Mouse (Mus musculus) ES-E14 (cell line): ENCODE results near the gene Wbp2.

Source experiments
- CHD2 ChIP-seq: IDR thresholded peaks from 2 replicates; pipeline ENCODE4 v1.6.1; 2014; ENCODE audit warnings: mild to moderate bottlenecking, low read depth, low read length, inconsistent platforms
- HCFC1 ChIP-seq: IDR thresholded peaks from 2 replicates; pipeline ENCODE4 v1.6.1; 2012; ENCODE audit warnings: low read length, inconsistent platforms, borderline replicate concordance; ENCODE audit not compliant: insufficient read depth
- MAFK ChIP-seq: IDR thresholded peaks from 2 replicates; pipeline ENCODE4 v1.6.1; 2014; ENCODE audit warnings: mild to moderate bottlenecking, low read depth, low read length, inconsistent platforms; ENCODE audit not compliant: insufficient read depth
- ZNF384 ChIP-seq: IDR thresholded peaks from 2 replicates; pipeline ENCODE4 v1.6.1; 2012; ENCODE audit warnings: low read depth, low read length, inconsistent platforms

DNA sequence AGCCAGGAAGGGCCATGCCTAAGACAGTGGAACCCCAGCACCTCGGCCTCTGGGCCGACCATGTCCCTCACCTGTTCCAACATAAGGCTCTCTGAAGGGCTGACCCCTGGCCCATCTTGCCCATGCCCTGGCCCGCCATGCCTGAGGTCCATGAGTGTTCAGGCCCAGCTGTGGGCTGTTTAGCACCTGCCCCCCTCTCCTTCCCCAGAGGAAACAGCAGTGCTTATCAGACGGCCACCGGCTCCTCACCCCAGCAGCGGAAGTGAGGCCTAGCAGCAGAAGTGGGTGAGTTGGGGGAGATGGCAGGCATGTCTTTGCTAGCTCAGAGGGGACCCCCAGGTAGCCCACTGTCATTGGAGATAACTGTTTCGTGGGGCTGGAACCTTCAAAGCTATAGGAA lies 10.0 kb downstream of the Wbp2 start:
- TF ChIP-seq HCFC1, result no peak
- no peak for TF ChIP-seq MAFK
- TF ChIP-seq ZNF384, result no peak
- TF ChIP-seq CHD2, result no peak
